Mouse (Mus musculus) liver, embryonic 11.5 days (tissue): ENCODE results near the gene Fan1. TPM values are rescaled to one million over a fixed set of nuclear protein-coding genes. Genes with fewer than 3 reads are reported as not detected.

ENCODE experiments used
- ATAC-seq: fragments of 200-750 bp; cut with Nextera tagmentation; replicated peaks from 2 replicates; pipeline ENCODE4 v1.8.0; 2017; ENCODE audit warnings: moderate number of reproducible peaks, mild to moderate bottlenecking, moderate TSS enrichment, moderate library complexity; ENCODE audit not compliant: low FRiP score
- DNase-seq: peaks from one replicate; pipeline ENCODE4 v3.0.0-alpha.2; 2017; ENCODE audit warnings: low spot score
- H3K27ac ChIP-seq: fragments of 300-500 bp; sonication (generic); 2 replicates; pipeline ENCODE4 v1.5.1; 2014; ENCODE audit warnings: mild to moderate bottlenecking, low read depth, low read length, control low read depth
- H3K27me3 ChIP-seq: fragments of 300-500 bp; sonication (generic); replicated peaks from 2 replicates; pipeline ENCODE4 v1.6.1; 2014; ENCODE audit warnings: low read length, mixed read lengths; ENCODE audit not compliant: control insufficient read depth, insufficient read depth
- H3K36me3 ChIP-seq: fragments of 300-500 bp; sonication (generic); 2 replicates; pipeline ENCODE4 v1.6.1; 2014; ENCODE audit warnings: mild to moderate bottlenecking, low read length, moderate library complexity, mixed read lengths; ENCODE audit not compliant: control insufficient read depth, insufficient read depth
- H3K4me1 ChIP-seq: fragments of 300-500 bp; sonication (generic); replicated peaks from 2 replicates; pipeline ENCODE4 v1.6.1; 2014; ENCODE audit warnings: low read length, mixed read lengths; ENCODE audit not compliant: control insufficient read depth, insufficient read depth
- H3K4me2 ChIP-seq: fragments of 300-500 bp; sonication (generic); 2 replicates; pipeline ENCODE4 v1.6.1; 2014; ENCODE audit warnings: mild to moderate bottlenecking, control low read depth, moderate library complexity
- H3K4me3 ChIP-seq: fragments of 300-500 bp; sonication (generic); 2 replicates; pipeline ENCODE4 v1.5.1; 2014; ENCODE audit warnings: low read depth, low read length, control low read depth
- H3K9ac ChIP-seq: fragments of 300-500 bp; sonication (generic); 2 replicates; pipeline ENCODE4 v1.6.1; 2014; ENCODE audit warnings: low read depth, low read length, control low read depth
- H3K9me3 ChIP-seq: fragments of 300-500 bp; sonication (generic); 2 replicates; pipeline ENCODE4 v1.6.1; 2016; ENCODE audit warnings: low read length, inconsistent platforms, mixed read lengths; ENCODE audit not compliant: control insufficient read depth
- whole genome bisulfite sequencing: fragments of 180-500 bp; shearing (Covaris S2); extraction: QIAGEN DNeasy Blood & Tissue Kit; methylation state at CpG from one replicate; pipeline ENCODE4 v1.1.7; 2014; 5-methylcytosine and 5-hydroxymethylcytosine counted together
- polyA plus RNA-seq: library from polyadenylated mRNA; unstranded; fragments of >200 nt; fragmentation: Nextera tagmentation; extraction: Ambion mirVana; gene quantifications from 2 replicates; pipeline ENCODE4 v1.2.1, GENCODE M21; 2014

Fan1 gene
- polyA plus RNA-seq, 1 experiment from 2014 or later = 4.1 TPM

GRCm38 (mm10) chr7:64321125-64321524 lies 52.8 kb downstream of the Fan1 start:
- WGBS = 87% methylated on average over 5 of the region's 5 CpGs
- no peak overlapping the region for H3K27ac ChIP-seq
- no peaks in the 10 kb centered on the region for H3K4me1 ChIP-seq
- ATAC-seq = no peak
- H3K4me3 ChIP-seq = no peak overlapping the region
- DNase-seq = no peak
- no peaks in the 10 kb centered on the region for H3K27me3 ChIP-seq
- H3K4me2 ChIP-seq = no peak overlapping the region
- no peaks in the 10 kb centered on the region for H3K9me3 ChIP-seq
- H3K9ac ChIP-seq = no peak overlapping the region
- H3K36me3 ChIP-seq = peaks cover 2% of the 10 kb centered on the region; the same call in 1 of the 2 replicates

DNA sequence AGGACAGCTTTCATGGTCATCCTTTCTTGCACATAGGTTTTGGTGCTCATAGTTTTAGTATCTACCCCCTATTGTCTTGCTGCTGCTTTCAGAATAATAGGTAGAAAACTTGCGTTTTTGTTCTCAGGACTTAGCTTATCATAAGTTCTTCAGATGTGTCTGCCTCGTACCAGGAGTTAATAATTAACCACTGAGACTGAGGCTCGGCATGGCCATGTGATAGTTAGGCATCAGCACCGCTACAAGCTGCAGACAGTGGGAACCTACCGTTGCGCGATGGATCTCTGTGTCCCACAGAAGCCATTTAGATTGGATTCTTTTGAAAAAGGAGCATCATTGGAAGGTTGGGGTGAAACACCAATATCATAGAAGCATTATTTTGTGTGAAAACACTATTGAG lies 61.1 kb downstream of the Fan1 start:
- Histone ChIP-seq H3K4me1 (no peaks in the 10 kb centered on the region), H3K36me3 (no peaks in the 10 kb centered on the region), H3K4me2 (no peak overlapping the region), H3K27ac (no peak overlapping the region), H3K27me3 (no peaks in the 10 kb centered on the region), H3K4me3 (no peak overlapping the region), H3K9ac (no peak overlapping the region), H3K9me3 (no peaks in the 10 kb centered on the region)
- 87% methylated on average over 7 of the region's 7 CpGs for WGBS
- ATAC-seq (no peak), DNase-seq (no peak)

DNA sequence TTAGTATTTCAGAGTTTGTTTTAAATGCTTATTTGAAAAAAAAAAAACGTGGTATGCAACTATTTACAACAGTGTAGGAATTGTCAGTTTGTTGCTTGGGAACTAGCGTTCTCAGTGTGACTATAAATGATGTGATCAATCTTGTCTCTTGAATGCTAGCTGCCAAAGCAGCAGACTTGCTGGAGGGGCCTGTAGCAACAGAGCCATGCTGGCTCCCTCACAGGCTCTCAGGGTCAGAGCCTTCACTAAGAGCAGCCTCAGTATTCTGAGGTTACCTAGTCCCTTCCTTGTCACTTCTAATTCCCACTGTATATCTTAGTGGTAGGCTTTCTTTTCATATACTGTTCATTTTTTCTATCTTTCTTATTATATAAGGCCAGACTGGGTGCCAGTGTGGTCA lies 63.1 kb downstream of the Fan1 start:
- DNase-seq = no peak
- Histone ChIP-seq H3K27me3 (no peaks in the 10 kb centered on the region), H3K4me1 (no peaks in the 10 kb centered on the region), H3K4me2 (no peak overlapping the region), H3K4me3 (no peak overlapping the region), H3K9me3 (no peaks in the 10 kb centered on the region), H3K9ac (no peak overlapping the region), H3K27ac (no peak overlapping the region), H3K36me3 (no peaks in the 10 kb centered on the region)
- no peak for ATAC-seq
- 70% methylated on average over 2 of the region's 2 CpGs for WGBS

DNA sequence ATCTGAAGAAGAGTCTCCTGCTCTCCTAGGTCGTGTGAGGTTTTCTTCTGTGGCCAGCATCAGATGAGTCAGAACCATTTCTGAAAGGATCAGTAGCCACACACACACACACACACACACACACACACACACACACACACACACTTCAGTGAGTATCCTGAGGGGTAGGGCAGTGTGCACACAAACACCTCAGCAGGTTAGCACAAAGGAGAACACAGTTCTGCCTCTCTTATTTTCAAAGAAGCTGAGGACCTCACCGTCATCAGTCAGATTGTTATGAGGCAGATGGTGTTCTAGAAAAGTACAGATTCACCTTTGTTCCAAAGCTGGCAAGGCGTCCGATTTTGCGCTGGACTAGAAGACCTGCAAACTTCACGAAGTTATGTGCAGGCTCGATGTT lies 63.7 kb downstream of the Fan1 start:
- Histone ChIP-seq H3K36me3 (no peaks in the 10 kb centered on the region), H3K9ac (no peak overlapping the region), H3K4me1 (no peaks in the 10 kb centered on the region), H3K4me2 (no peak overlapping the region), H3K27me3 (no peaks in the 10 kb centered on the region), H3K9me3 (no peaks in the 10 kb centered on the region), H3K27ac (no peak overlapping the region), H3K4me3 (no peak overlapping the region)
- ATAC-seq (no peak), DNase-seq (no peak)
- 88% methylated on average over 7 of the region's 7 CpGs for WGBS

Other genes starting within 250 kb of the Fan1 start
- gene Trpm1, start 220.3 kb downstream of the Fan1 start, polyA plus RNA-seq = 0.21 TPM in 1 of 2 replicates, not detected in the other
- 5.5 and 5.9 TPM in 2 replicates for gene Mtmr10, start 86.4 kb downstream of the Fan1 start, polyA plus RNA-seq
- gene Mphosph10, start 18.2 kb upstream of the Fan1 start, polyA plus RNA-seq = 73.4 and 75.8 TPM in 2 replicates
- 53.8 and 57.8 TPM in 2 replicates for gene Mcee, start 18.5 kb upstream of the Fan1 start, polyA plus RNA-seq
- gene Apba2, start 127.6 kb upstream of the Fan1 start, polyA plus RNA-seq = 0.66 and 0.96 TPM in 2 replicates